Mouse (Mus musculus): Measurements from ENCODE around the gene Lgr4.

DNA sequence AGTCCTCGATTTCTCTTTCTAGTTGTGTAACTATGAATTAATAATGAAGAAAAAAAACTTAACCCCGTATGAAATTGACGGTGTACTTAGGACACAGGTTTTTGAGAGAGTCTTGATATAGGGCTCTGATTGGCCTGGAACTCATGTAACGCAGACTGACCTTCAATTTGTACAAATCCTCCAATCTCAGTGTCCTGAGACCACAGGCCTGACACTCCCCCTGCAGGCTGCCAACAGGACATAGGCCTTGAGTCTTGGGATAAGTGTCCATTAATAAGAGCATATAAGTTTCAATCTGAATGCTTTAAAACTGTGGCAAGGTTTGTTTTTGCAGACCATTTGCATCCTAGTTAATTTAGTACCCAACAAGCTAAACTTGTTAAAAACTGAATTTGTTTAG, 13.3 kb downstream of the Lgr4 start:
- no peak for TF ChIP-seq EP300 (IDR thresholded peaks at IDR 0.05; ENCODE audit: low read depth)
- peak; percentile 22; the same call in 1 of the 2 replicates for TF ChIP-seq CTCF (IDR thresholded peaks at IDR 0.05; ENCODE audit: low read depth)
